Mouse (Mus musculus) T-cell, adult 2 months (primary cell): ENCODE measurements around the gene Fam169a.
"Not testable (repeated sequence)": the region's sequence is repeated elsewhere in the genome, so short reads cannot be mapped to it uniquely, and the experiment has no call there.

ENCODE experiments used
- DNase-seq: peaks from one replicate; pipeline ENCODE4 v3.0.0; 2022; ENCODE audit warnings: low spot score

Fam169a gene

GRCm38 (mm10) chr13:97066649-97067550 is at the start of gene Fam169a:
TSS of gene Fam169a (plus strand) at chr13:97067286.
- DNase-seq = no peak

- DNase-seq = no peak
Observed at GRCm38 (mm10) chr13:97017711-97018110, 49.4 kb upstream of the Fam169a start.

- no peak for DNase-seq
Observed at GRCm38 (mm10) chr13:97020122-97020521, 47.0 kb upstream of the Fam169a start.

- no peak for DNase-seq
Observed at GRCm38 (mm10) chr13:97021906-97022305, 45.2 kb upstream of the Fam169a start.

GRCm38 (mm10) chr13:97030075-97030474 is 37.0 kb upstream of the Fam169a start:
- DNase-seq = no peak

- no peak for DNase-seq
Observed at GRCm38 (mm10) chr13:97034262-97034661, 32.8 kb upstream of the Fam169a start, which contains the start of gene 1700029F12Rik. TSS of gene 1700029F12Rik (minus strand) at chr13:97034362.

GRCm38 (mm10) chr13:97051158-97051557 is 15.9 kb upstream of the Fam169a start:
- no peak for DNase-seq

GRCm38 (mm10) chr13:97052667-97053066 is 14.4 kb upstream of the Fam169a start:
- DNase-seq = peak; percentile 13

- no peak for DNase-seq
Observed at GRCm38 (mm10) chr13:97053844-97054243, 13.2 kb upstream of the Fam169a start.

GRCm38 (mm10) chr13:97057817-97058216 is 9.3 kb upstream of the Fam169a start:
- DNase-seq = no peak

GRCm38 (mm10) chr13:97059746-97060145 is 7.3 kb upstream of the Fam169a start:
- no peak for DNase-seq

GRCm38 (mm10) chr13:97060331-97060730 is 6.8 kb upstream of the Fam169a start:
- no peak for DNase-seq

GRCm38 (mm10) chr13:97062151-97062550 is 4.9 kb upstream of the Fam169a start:
- DNase-seq = no peak

- no peak for DNase-seq
Observed at GRCm38 (mm10) chr13:97063431-97063830, 3.7 kb upstream of the Fam169a start.

GRCm38 (mm10) chr13:97064413-97064812 is 2.7 kb upstream of the Fam169a start:
- DNase-seq = no peak

GRCm38 (mm10) chr13:97064844-97065621 is 2.1 kb upstream of the Fam169a start:
- not testable (repeated sequence) for DNase-seq

GRCm38 (mm10) chr13:97067691-97068090 is 605 bp downstream of the Fam169a start:
- no peak for DNase-seq

- no peak for DNase-seq
Observed at GRCm38 (mm10) chr13:97068151-97068550, 1.1 kb downstream of the Fam169a start.

- DNase-seq = no peak
Observed at GRCm38 (mm10) chr13:97070931-97071625, 4.0 kb downstream of the Fam169a start.

- DNase-seq = no peak
Observed at GRCm38 (mm10) chr13:97071626-97072241, 4.6 kb downstream of the Fam169a start.

- no peak for DNase-seq
Observed at GRCm38 (mm10) chr13:97073497-97073896, 6.4 kb downstream of the Fam169a start.

- DNase-seq = no peak
Observed at GRCm38 (mm10) chr13:97077556-97077955, 10.5 kb downstream of the Fam169a start.
